Mouse (Mus musculus) liver, embryonic 16.5 days (tissue): ENCODE measurements around the gene Trappc6a. TPM values are rescaled to one million over a fixed set of nuclear protein-coding genes. Genes with fewer than 3 reads are reported as not detected.
A peak's percentile ranks its signal among the peaks of the same experiment; 100 is the strongest.

Experiments
- ATAC-seq: fragments of 200-750 bp; cut with Nextera tagmentation; 2 replicates; pipeline ENCODE4 v1.8.0; 2017; ENCODE audit warnings: low read depth, mild to moderate bottlenecking, moderate number of reproducible peaks, moderate library complexity
- H3K27ac ChIP-seq: fragments of 300-500 bp; sonication (generic); 2 replicates; pipeline ENCODE4 v1.5.1; 2014; ENCODE audit warnings: mild to moderate bottlenecking, low read length
- H3K27me3 ChIP-seq: fragments of 300-500 bp; sonication (generic); 2 replicates; pipeline ENCODE4 v1.6.1; 2014; ENCODE audit warnings: low read depth, low read length, mixed read lengths; ENCODE audit not compliant: control insufficient read depth, insufficient read depth
- H3K36me3 ChIP-seq: fragments of 300-500 bp; sonication (generic); 2 replicates; pipeline ENCODE4 v1.6.1; 2014; ENCODE audit warnings: mild to moderate bottlenecking; ENCODE audit not compliant: control insufficient read depth, insufficient read depth
- H3K4me1 ChIP-seq: fragments of 300-500 bp; sonication (generic); 2 replicates; pipeline ENCODE4 v1.6.1; 2014; ENCODE audit warnings: low read depth, low read length, mixed read lengths; ENCODE audit not compliant: control insufficient read depth
- H3K4me2 ChIP-seq: fragments of 300-500 bp; sonication (generic); 2 replicates; pipeline ENCODE4 v1.6.1; 2014; ENCODE audit warnings: low read depth, low read length, mixed read lengths
- H3K4me3 ChIP-seq: fragments of 300-500 bp; sonication (generic); 2 replicates; pipeline ENCODE4 v1.5.1; 2014; ENCODE audit warnings: low read depth, mild to moderate bottlenecking, low read length
- H3K9ac ChIP-seq: fragments of 300-500 bp; sonication (generic); 2 replicates; pipeline ENCODE4 v1.6.1; 2014; ENCODE audit warnings: low read depth, low read length
- H3K9me3 ChIP-seq: fragments of 300-500 bp; sonication (generic); replicated peaks from 2 replicates; pipeline ENCODE4 v1.6.1; 2016; ENCODE audit warnings: low read length; ENCODE audit not compliant: control insufficient read depth
- WGBS: fragments of 180-500 bp; shearing (Covaris S2); extraction: QIAGEN DNeasy Blood & Tissue Kit; methylation state at CpG from one replicate; pipeline ENCODE4 v1.1.7; 2014; ENCODE audit not compliant: insufficient replicate concordance; 5-methylcytosine and 5-hydroxymethylcytosine counted together
- polyA plus RNA-seq: library from polyadenylated mRNA; unstranded; fragments of >200 nt; fragmentation: Nextera tagmentation; extraction: Ambion mirVana; gene quantifications from 2 replicates; pipeline ENCODE4 v1.2.1, GENCODE M21; 2015

The Trappc6a gene
- polyA plus RNA-seq, 1 experiment from 2014 or later, result 37.2 TPM

GRCm38 (mm10) chr7:19531077-19531476, 22.9 kb downstream of the Trappc6a start:
- H3K4me3 ChIP-seq, result no peak overlapping the region
- no peaks in the 10 kb centered on the region for H3K9me3 ChIP-seq
- H3K9ac ChIP-seq, result no peak overlapping the region
- no peak overlapping the region for H3K4me2 ChIP-seq
- WGBS, result 76% methylated on average over 10 of the region's 10 CpGs
- ATAC-seq, result no peak
- peaks cover 50% of the 10 kb centered on the region for H3K36me3 ChIP-seq
- no peaks in the 10 kb centered on the region for H3K4me1 ChIP-seq
- H3K27ac ChIP-seq, result no peak overlapping the region
- no peaks in the 10 kb centered on the region for H3K27me3 ChIP-seq

GRCm38 (mm10) chr7:19532240-19532639, 24.0 kb downstream of the Trappc6a start:
- Histone ChIP-seq H3K27ac (no peak overlapping the region), H3K9me3 (no peaks in the 10 kb centered on the region), H3K27me3 (no peaks in the 10 kb centered on the region), H3K4me2 (no peak overlapping the region), H3K9ac (no peak overlapping the region), H3K4me1 (no peaks in the 10 kb centered on the region), H3K4me3 (no peak overlapping the region), H3K36me3 (peaks cover 50% of the 10 kb centered on the region)
- 90% methylated on average over 14 of the region's 14 CpGs for WGBS
- no peak for ATAC-seq

DNA sequence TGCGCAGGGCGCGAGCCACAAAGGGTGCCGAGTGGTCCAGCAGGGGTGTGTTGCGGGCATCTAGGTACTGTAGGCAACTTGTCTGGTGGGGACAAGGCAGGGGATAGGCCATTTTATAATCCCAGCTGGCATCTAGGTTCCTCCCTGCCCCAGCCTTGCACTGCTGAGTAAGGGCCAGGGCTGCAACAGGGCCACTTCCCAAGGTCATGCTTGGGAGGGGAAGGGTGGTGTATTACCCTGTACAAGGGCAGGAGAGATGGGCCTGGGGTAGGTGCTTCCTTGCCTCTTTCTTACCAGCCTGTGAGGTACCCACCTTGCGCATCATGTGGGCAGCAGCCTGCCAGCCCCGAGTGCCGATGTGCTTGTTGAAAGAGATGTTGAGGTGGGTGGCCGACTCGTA, 26.5 kb downstream of the Trappc6a start:
- Histone ChIP-seq H3K27ac (no peak overlapping the region), H3K4me2 (no peak overlapping the region), H3K36me3 (peaks cover 50% of the 10 kb centered on the region), H3K9me3 (no peaks in the 10 kb centered on the region), H3K4me1 (no peaks in the 10 kb centered on the region), H3K9ac (no peak overlapping the region), H3K4me3 (no peak overlapping the region), H3K27me3 (no peaks in the 10 kb centered on the region)
- no peak for ATAC-seq
- WGBS, result 87% methylated on average over 10 of the region's 10 CpGs

- no peaks in the 10 kb centered on the region for H3K36me3 ChIP-seq
- 85% methylated on average over 2 of the region's 2 CpGs for whole genome bisulfite sequencing
- H3K4me1 ChIP-seq, result peaks cover 19% of the 10 kb centered on the region
- no peak for ATAC-seq
- H3K9me3 ChIP-seq, result no peaks in the 10 kb centered on the region
- H3K9ac ChIP-seq, result no peak overlapping the region
- H3K27me3 ChIP-seq, result no peaks in the 10 kb centered on the region
- no peak overlapping the region for H3K27ac ChIP-seq
- H3K4me3 ChIP-seq, result no peak overlapping the region
- H3K4me2 ChIP-seq, result no peak overlapping the region
Measured at GRCm38 (mm10) chr7:19540771-19541566, 32.8 kb downstream of the Trappc6a start.

DNA sequence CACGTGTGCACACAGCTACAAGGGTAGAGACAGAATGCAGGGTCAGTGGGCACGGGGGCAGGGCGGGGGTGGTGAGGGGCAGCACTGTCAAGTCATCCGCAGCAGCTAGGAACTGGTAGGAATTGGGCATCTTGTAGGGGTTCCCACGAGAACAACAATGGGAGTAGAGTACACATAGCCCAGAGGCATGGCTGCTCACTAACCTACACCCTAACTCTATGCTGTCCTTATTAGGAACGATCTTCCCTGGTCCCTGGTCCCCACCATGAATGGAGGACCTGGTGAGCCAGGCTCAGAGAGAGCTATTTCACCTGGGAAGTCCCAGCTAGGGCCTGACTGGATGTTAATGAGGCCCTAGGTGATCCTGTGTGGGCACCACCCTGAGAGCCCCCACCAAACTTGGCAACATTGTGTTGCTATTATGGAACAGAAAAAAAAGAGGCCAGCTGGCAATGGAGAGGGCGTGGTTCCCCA, 33.5 kb downstream of the Trappc6a start:
- Histone ChIP-seq H3K4me2 (no peak overlapping the region), H3K27me3 (no peaks in the 10 kb centered on the region), H3K4me1 (peaks cover 22% of the 10 kb centered on the region), H3K9ac (no peak overlapping the region), H3K27ac (no peak overlapping the region), H3K9me3 (no peaks in the 10 kb centered on the region), H3K36me3 (no peaks in the 10 kb centered on the region), H3K4me3 (no peak overlapping the region)
- 82% methylated on average over 7 of the region's 7 CpGs for WGBS
- no peak for ATAC-seq

DNA sequence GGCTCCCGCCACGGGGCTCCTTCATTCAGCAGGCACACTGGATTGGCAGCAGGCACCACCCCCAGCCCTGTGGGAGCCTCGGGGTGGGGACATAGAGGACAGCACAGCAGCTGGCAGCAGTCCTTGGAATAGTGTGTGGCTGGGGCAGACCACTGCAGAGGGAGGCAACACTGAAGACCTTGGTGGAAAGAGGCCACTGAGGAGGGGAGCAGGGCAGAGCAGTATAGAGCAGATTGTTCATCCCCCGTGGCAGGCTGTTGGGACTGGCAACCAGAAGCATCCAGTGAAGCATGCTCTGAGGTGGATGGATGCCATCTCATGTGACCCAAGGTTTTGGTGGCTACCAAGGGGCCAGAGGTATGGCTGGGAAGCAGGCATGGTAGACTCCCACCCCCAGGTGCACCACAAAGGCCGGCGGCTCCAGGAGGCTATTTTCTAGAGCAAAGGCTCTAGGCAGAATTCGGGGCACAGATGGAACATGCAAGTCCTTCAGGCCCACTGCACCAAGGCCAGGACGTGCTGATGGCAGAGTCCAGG, 34.0 kb downstream of the Trappc6a start:
- H3K27ac ChIP-seq, result no peak overlapping the region
- H3K9ac ChIP-seq, result no peak overlapping the region
- peaks cover 25% of the 10 kb centered on the region for H3K4me1 ChIP-seq
- H3K4me2 ChIP-seq, result no peak overlapping the region
- no peak for ATAC-seq
- H3K27me3 ChIP-seq, result no peaks in the 10 kb centered on the region
- no peaks in the 10 kb centered on the region for H3K9me3 ChIP-seq
- H3K36me3 ChIP-seq, result no peaks in the 10 kb centered on the region
- H3K4me3 ChIP-seq, result no peak overlapping the region
- whole genome bisulfite sequencing, result 58% methylated on average over 8 of the region's 8 CpGs

DNA sequence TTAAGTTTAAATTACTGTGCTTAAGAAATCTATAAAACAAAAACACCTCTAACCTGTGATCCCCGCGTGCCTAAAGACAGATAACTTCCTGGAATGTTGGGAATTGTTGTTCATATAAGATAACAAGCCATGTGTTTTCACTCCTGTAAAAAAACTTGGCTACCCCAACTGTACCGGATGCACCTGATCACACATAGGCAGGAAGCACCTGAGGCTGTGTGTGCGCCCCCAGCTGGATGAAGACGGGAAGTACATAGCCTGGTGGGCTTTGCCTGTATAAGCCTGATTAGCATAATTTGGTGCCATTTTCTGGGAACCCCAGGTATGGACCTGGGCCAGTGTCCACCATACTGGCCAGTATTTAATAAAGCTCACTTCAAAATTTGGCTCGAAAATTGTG, 35.4 kb downstream of the Trappc6a start:
- H3K36me3 ChIP-seq, result no peaks in the 10 kb centered on the region
- H3K9ac ChIP-seq, result no peak overlapping the region
- H3K4me3 ChIP-seq, result no peak overlapping the region
- H3K4me1 ChIP-seq, result peaks cover 32% of the 10 kb centered on the region
- H3K9me3 ChIP-seq, result no peaks in the 10 kb centered on the region
- no peak overlapping the region for H3K27ac ChIP-seq
- ATAC-seq, result no peak
- no peak overlapping the region for H3K4me2 ChIP-seq
- no peaks in the 10 kb centered on the region for H3K27me3 ChIP-seq
- 46% methylated on average over 6 of the region's 6 CpGs for WGBS

DNA sequence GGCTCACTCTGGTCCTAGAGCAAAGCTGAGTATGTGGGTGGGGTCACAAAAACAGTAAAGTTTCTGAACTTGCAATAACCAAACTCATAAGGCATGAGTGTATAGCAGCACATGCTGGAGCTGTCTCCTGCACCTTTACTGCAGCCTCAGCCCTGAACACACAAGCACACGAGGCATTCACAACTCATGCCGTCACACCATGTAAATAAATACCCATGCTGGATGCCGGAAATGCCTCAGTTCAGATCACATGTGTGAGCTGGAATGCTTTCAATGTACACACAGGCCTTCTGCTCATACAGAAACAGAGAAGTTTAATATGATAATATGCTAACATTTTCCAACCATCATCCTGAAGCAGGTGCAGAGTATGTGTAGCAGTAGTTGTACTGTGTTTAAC, 37.8 kb downstream of the Trappc6a start:
- H3K4me3 ChIP-seq, result no peak overlapping the region
- WGBS, result 62% methylated on average over 3 of the region's 3 CpGs
- no peak for ATAC-seq

GRCm38 (mm10) chr7:19547344-19547969, 39.3 kb downstream of the Trappc6a start:
- ATAC-seq, result peak; percentile 80
- 73% methylated on average over 2 of the region's 2 CpGs for WGBS
- no peak overlapping the region; the same call in 1 of the 2 replicates for H3K4me2 ChIP-seq
- H3K4me3 ChIP-seq, result no peak overlapping the region
- no peaks in the 10 kb centered on the region for H3K9me3 ChIP-seq
- peaks cover 43% of the 10 kb centered on the region for H3K4me1 ChIP-seq
- peak overlapping the region; percentile 58 for H3K27ac ChIP-seq
- no peaks in the 10 kb centered on the region for H3K36me3 ChIP-seq
- no peaks in the 10 kb centered on the region for H3K27me3 ChIP-seq
- H3K9ac ChIP-seq, result no peak overlapping the region; the same call in 1 of the 2 replicates

More for the DNA sequence above, 37.8 kb downstream of the Trappc6a start:
- Histone ChIP-seq H3K9me3 (no peaks in the 10 kb centered on the region), H3K4me1 (peaks cover 38% of the 10 kb centered on the region), H3K27ac (0 out of 2 replicates have a peak overlapping the region, but pooled peaks have one; percentile 9), H3K27me3 (no peaks in the 10 kb centered on the region), H3K4me2 (no peak overlapping the region), H3K36me3 (no peaks in the 10 kb centered on the region), H3K9ac (no peak overlapping the region)
